Mouse (Mus musculus) embryonic facial prominence, embryonic 14.5 days (tissue): Measurements from ENCODE around the gene Fam207a. TPM values are rescaled to one million over a fixed set of nuclear protein-coding genes. Genes with fewer than 3 reads are reported as not detected.

ENCODE experiments used
- ATAC-seq: fragments of 200-750 bp; cut with Nextera tagmentation; 2 replicates; pipeline ENCODE4 v1.8.0; 2017; ENCODE audit warnings: low read depth, moderate number of reproducible peaks, moderate TSS enrichment
- DNase-seq: peaks from one replicate; pipeline ENCODE4 v3.0.0-alpha.2; 2015; ENCODE audit warnings: low spot score
- H3K27ac ChIP-seq: fragments of 300-500 bp; sonication (generic); replicated peaks from 2 replicates; pipeline ENCODE4 v1.5.1; 2014; ENCODE audit warnings: low read depth, mild to moderate bottlenecking, low read length, moderate library complexity
- H3K27me3 ChIP-seq: fragments of 300-500 bp; sonication (generic); replicated peaks from 2 replicates; pipeline ENCODE4 v1.6.1; 2014; ENCODE audit warnings: low read length; ENCODE audit not compliant: control insufficient read depth, insufficient read depth
- H3K36me3 ChIP-seq: fragments of 300-500 bp; sonication (generic); 2 replicates; pipeline ENCODE4 v1.6.1; 2014; ENCODE audit warnings: low read length, mixed read lengths; ENCODE audit not compliant: control insufficient read depth, insufficient read depth
- H3K4me1 ChIP-seq: fragments of 300-500 bp; sonication (generic); 2 replicates; pipeline ENCODE4 v1.6.1; 2014; ENCODE audit warnings: antibody characterized with exemption, low read length; ENCODE audit not compliant: control insufficient read depth, insufficient read depth
- H3K4me2 ChIP-seq: fragments of 300-500 bp; sonication (generic); 2 replicates; pipeline ENCODE4 v1.6.1; 2014; ENCODE audit warnings: low read depth, mild to moderate bottlenecking, low read length, moderate library complexity, mixed read lengths
- H3K4me3 ChIP-seq: fragments of 300-500 bp; sonication (generic); 2 replicates; pipeline ENCODE4 v1.5.1; 2014; ENCODE audit warnings: low read depth, mild to moderate bottlenecking, low read length
- H3K9ac ChIP-seq: fragments of 300-500 bp; sonication (generic); 2 replicates; pipeline ENCODE4 v1.6.1; 2014; ENCODE audit warnings: low read depth, mild to moderate bottlenecking, low read length, moderate library complexity, mixed read lengths
- H3K9me3 ChIP-seq: fragments of 300-500 bp; sonication (generic); 2 replicates; pipeline ENCODE4 v1.6.1; 2016; ENCODE audit warnings: low read length; ENCODE audit not compliant: control insufficient read depth
- WGBS: fragments of 180-500 bp; shearing (Covaris S2); extraction: QIAGEN DNeasy Blood & Tissue Kit; methylation state at CpG from one replicate; pipeline ENCODE4 v1.1.7; 2014; 5-methylcytosine and 5-hydroxymethylcytosine counted together
- polyA plus RNA-seq: library from polyadenylated mRNA; unstranded; fragments of >200 nt; fragmentation: Nextera tagmentation; extraction: Ambion mirVana; gene quantifications from 2 replicates; pipeline ENCODE4 v1.2.1, GENCODE M21; 2014

Fam207a gene
- polyA plus RNA-seq, 1 experiment from 2014 or later = 34.2 TPM

- Histone ChIP-seq H3K36me3 (no peaks in the 10 kb centered on the region), H3K9ac (no peak overlapping the region), H3K4me2 (no peak overlapping the region), H3K27me3 (no peaks in the 10 kb centered on the region), H3K27ac (no peak overlapping the region), H3K9me3 (no peaks in the 10 kb centered on the region), H3K4me3 (no peak overlapping the region), H3K4me1 (peaks cover 19% of the 10 kb centered on the region)
- DNase-seq (no peak), ATAC-seq (no peak)
- 42% methylated on average over 1 of the region's 1 CpGs for WGBS
Measured at GRCm38 (mm10) chr10:77438021-77438420, 77.6 kb downstream of the Fam207a start.

Other genes starting within 250 kb of the Fam207a start
- gene Adarb1, start 97.5 kb downstream of the Fam207a start, polyA plus RNA-seq = 4.2 and 5.4 TPM in 2 replicates
- gene Itgb2, start 14.5 kb upstream of the Fam207a start, polyA plus RNA-seq = 3.0 and 3.5 TPM in 2 replicates
- 135 and 143 TPM in 2 replicates for gene Pttg1ip, start 65.9 kb upstream of the Fam207a start, polyA plus RNA-seq
- 261 and 281 TPM in 2 replicates for gene Sumo3, start 90.3 kb upstream of the Fam207a start, polyA plus RNA-seq
- gene Gm49325, start 90.4 kb upstream of the Fam207a start, polyA plus RNA-seq = 4.1 and 7.4 TPM in 2 replicates
- gene Ube2g2, start 106.5 kb upstream of the Fam207a start, polyA plus RNA-seq = 66.1 and 69.5 TPM in 2 replicates
- 1.0 and 1.3 TPM in 2 replicates for gene Tspear, start 170.8 kb upstream of the Fam207a start, polyA plus RNA-seq
- gene Gm19402, start 175.0 kb upstream of the Fam207a start, polyA plus RNA-seq = not detected in 2 replicates
- gene Gm9508, start 181.4 kb upstream of the Fam207a start, polyA plus RNA-seq = not detected in 2 replicates
- not detected in 2 replicates for gene Gm10272, start 190.8 kb upstream of the Fam207a start, polyA plus RNA-seq
- gene Gm10024, start 195.7 kb upstream of the Fam207a start, polyA plus RNA-seq = 0.57 TPM in 1 of 2 replicates, not detected in the other
- not detected in 2 replicates for gene Gm10142, start 200.0 kb upstream of the Fam207a start, polyA plus RNA-seq
- gene Krtap12-1, start 204.8 kb upstream of the Fam207a start, polyA plus RNA-seq = not detected in 2 replicates
- gene Gm10100, start 210.7 kb upstream of the Fam207a start, polyA plus RNA-seq = not detected in 2 replicates
- gene Gm18596, start 226.9 kb upstream of the Fam207a start, polyA plus RNA-seq = not detected in 2 replicates
- gene Gm9736, start 235.6 kb upstream of the Fam207a start, polyA plus RNA-seq = not detected in 2 replicates
- not detected in 2 replicates for gene Gm3233, start 243.9 kb upstream of the Fam207a start, polyA plus RNA-seq